Mouse (Mus musculus): ENCODE data around the gene Zmiz1. TPM values are rescaled to one million over a fixed set of nuclear protein-coding genes. Genes with fewer than 3 reads are reported as not detected.

Gene Zmiz1
- polyA plus RNA-seq, 1 experiment from 2014 or later: 91.0 TPM

GRCm38 (mm10) chr14:25639979-25640378 is 181.0 kb downstream of the Zmiz1 start:
- H3K4me2 ChIP-seq (ENCODE audit: low read length): no peak overlapping the region
- no peak for ATAC-seq (ENCODE audit: low FRiP score, low TSS enrichment)
- H3K27me3 ChIP-seq (ENCODE audit: control insufficient read depth, insufficient read depth, low read length): no peaks in the 10 kb centered on the region
- no peaks in the 10 kb centered on the region for H3K9me3 ChIP-seq (ENCODE audit: control insufficient read depth, low read length)
- H3K36me3 ChIP-seq (ENCODE audit: control insufficient read depth, insufficient read depth, low read length): peaks cover 87% of the 10 kb centered on the region
- peaks cover 24% of the 10 kb centered on the region for H3K4me1 ChIP-seq (ENCODE audit: control insufficient read depth, insufficient read depth, low read length)
- H3K27ac ChIP-seq (replicated peaks; ENCODE audit: low read depth, low read length): peak overlapping the region; percentile 55; the same call in 1 of the 2 replicates
- WGBS: 82% methylated on average over 3 of the region's 3 CpGs
- DNase-seq: no peak
- no peak overlapping the region for H3K4me3 ChIP-seq (replicated peaks; ENCODE audit: low read depth, low read length)
- no peak overlapping the region for H3K9ac ChIP-seq (replicated peaks; ENCODE audit: low read length)

- H3K9me3 ChIP-seq (ENCODE audit: control insufficient read depth, low read length): no peaks in the 10 kb centered on the region
- no peak overlapping the region for H3K4me3 ChIP-seq (replicated peaks; ENCODE audit: low read depth, low read length)
- H3K4me2 ChIP-seq (ENCODE audit: low read length): no peak overlapping the region
- no peaks in the 10 kb centered on the region for H3K27me3 ChIP-seq (ENCODE audit: control insufficient read depth, insufficient read depth, low read length)
- no peak for DNase-seq
- ATAC-seq (ENCODE audit: low FRiP score, low TSS enrichment): no peak; the same call in 1 of the 2 replicates
- 64% methylated on average over 6 of the region's 6 CpGs for WGBS
- peak overlapping the region; percentile 55 for H3K27ac ChIP-seq (replicated peaks; ENCODE audit: low read depth, low read length)
- H3K4me1 ChIP-seq (ENCODE audit: control insufficient read depth, insufficient read depth, low read length): peaks cover 20% of the 10 kb centered on the region
- no peak overlapping the region for H3K9ac ChIP-seq (replicated peaks; ENCODE audit: low read length)
- H3K36me3 ChIP-seq (ENCODE audit: control insufficient read depth, insufficient read depth, low read length): peaks cover 93% of the 10 kb centered on the region
Measured at GRCm38 (mm10) chr14:25640421-25641056, 181.6 kb downstream of the Zmiz1 start.

- no peak for ATAC-seq (ENCODE audit: low FRiP score, low TSS enrichment)
- no peak overlapping the region for H3K27ac ChIP-seq (replicated peaks; ENCODE audit: low read depth, low read length)
- H3K4me2 ChIP-seq (ENCODE audit: low read length): no peak overlapping the region
- no peak overlapping the region for H3K4me3 ChIP-seq (replicated peaks; ENCODE audit: low read depth, low read length)
- 92% methylated on average over 6 of the region's 6 CpGs for WGBS
- H3K9ac ChIP-seq (replicated peaks; ENCODE audit: low read length): no peak overlapping the region
- H3K27me3 ChIP-seq (ENCODE audit: control insufficient read depth, insufficient read depth, low read length): no peaks in the 10 kb centered on the region
- DNase-seq: no peak
- no peaks in the 10 kb centered on the region for H3K9me3 ChIP-seq (ENCODE audit: control insufficient read depth, low read length)
- peaks cover 93% of the 10 kb centered on the region for H3K36me3 ChIP-seq (ENCODE audit: control insufficient read depth, insufficient read depth, low read length)
- H3K4me1 ChIP-seq (ENCODE audit: control insufficient read depth, insufficient read depth, low read length): peaks cover 15% of the 10 kb centered on the region
Measured at GRCm38 (mm10) chr14:25641067-25641466, 182.1 kb downstream of the Zmiz1 start.

GRCm38 (mm10) chr14:25645717-25646116 is 186.7 kb downstream of the Zmiz1 start:
- peaks cover under 1% of the 10 kb centered on the region; the same call in 1 of the 2 replicates for H3K4me1 ChIP-seq (ENCODE audit: control insufficient read depth, insufficient read depth, low read length)
- peaks cover 94% of the 10 kb centered on the region for H3K36me3 ChIP-seq (ENCODE audit: control insufficient read depth, insufficient read depth, low read length)
- H3K27me3 ChIP-seq (ENCODE audit: control insufficient read depth, insufficient read depth, low read length): no peaks in the 10 kb centered on the region
- WGBS: 93% methylated on average over 9 of the region's 9 CpGs
- DNase-seq: no peak
- ATAC-seq (ENCODE audit: low FRiP score, low TSS enrichment): no peak
- no peak overlapping the region for H3K4me2 ChIP-seq (ENCODE audit: low read length)
- H3K4me3 ChIP-seq (replicated peaks; ENCODE audit: low read depth, low read length): no peak overlapping the region
- H3K9ac ChIP-seq (replicated peaks; ENCODE audit: low read length): no peak overlapping the region
- H3K27ac ChIP-seq (replicated peaks; ENCODE audit: low read depth, low read length): no peak overlapping the region
- H3K9me3 ChIP-seq (ENCODE audit: control insufficient read depth, low read length): no peaks in the 10 kb centered on the region

GRCm38 (mm10) chr14:25646161-25646621 is 187.2 kb downstream of the Zmiz1 start:
- DNase-seq: peak; percentile 84
- no peak overlapping the region for H3K9ac ChIP-seq (replicated peaks; ENCODE audit: low read length)
- H3K9me3 ChIP-seq (ENCODE audit: control insufficient read depth, low read length): no peaks in the 10 kb centered on the region
- peaks cover 95% of the 10 kb centered on the region for H3K36me3 ChIP-seq (ENCODE audit: control insufficient read depth, insufficient read depth, low read length)
- no peak overlapping the region for H3K4me2 ChIP-seq (ENCODE audit: low read length)
- no peaks in the 10 kb centered on the region for H3K27me3 ChIP-seq (ENCODE audit: control insufficient read depth, insufficient read depth, low read length)
- H3K27ac ChIP-seq (replicated peaks; ENCODE audit: low read depth, low read length): 0 out of 2 replicates have a peak overlapping the region, but pooled peaks have one; percentile 13
- WGBS: 74% methylated on average over 2 of the region's 2 CpGs
- no peaks in the 10 kb centered on the region for H3K4me1 ChIP-seq (ENCODE audit: control insufficient read depth, insufficient read depth, low read length)
- ATAC-seq (ENCODE audit: low FRiP score, low TSS enrichment): no peak
- H3K4me3 ChIP-seq (replicated peaks; ENCODE audit: low read depth, low read length): no peak overlapping the region

GRCm38 (mm10) chr14:25651131-25651530 is 192.1 kb downstream of the Zmiz1 start:
- Histone ChIP-seq H3K4me3 (replicated peaks; ENCODE audit: low read depth, low read length) (no peak overlapping the region), H3K4me1 (ENCODE audit: control insufficient read depth, insufficient read depth, low read length) (no peaks in the 10 kb centered on the region), H3K9ac (replicated peaks; ENCODE audit: low read length) (no peak overlapping the region), H3K9me3 (ENCODE audit: control insufficient read depth, low read length) (no peaks in the 10 kb centered on the region), H3K4me2 (ENCODE audit: low read length) (no peak overlapping the region), H3K27ac (replicated peaks; ENCODE audit: low read depth, low read length) (no peak overlapping the region), H3K36me3 (ENCODE audit: control insufficient read depth, insufficient read depth, low read length) (peaks cover 100% of the 10 kb centered on the region), H3K27me3 (ENCODE audit: control insufficient read depth, insufficient read depth, low read length) (no peaks in the 10 kb centered on the region)
- 98% methylated on average over 4 of the region's 4 CpGs for WGBS
- no peak for ATAC-seq (ENCODE audit: low FRiP score, low TSS enrichment)
- no peak for DNase-seq

GRCm38 (mm10) chr14:25651905-25652304 is 192.9 kb downstream of the Zmiz1 start:
- DNase-seq: no peak
- H3K27ac ChIP-seq (replicated peaks; ENCODE audit: low read depth, low read length): no peak overlapping the region
- WGBS: 92% methylated on average over 9 of the region's 9 CpGs

GRCm38 (mm10) chr14:25654401-25655197 is 195.6 kb downstream of the Zmiz1 start:
- no peak overlapping the region for H3K4me2 ChIP-seq (ENCODE audit: low read length)
- ATAC-seq (ENCODE audit: low FRiP score, low TSS enrichment) (no peak), DNase-seq (no peak)
- H3K9me3 ChIP-seq (ENCODE audit: control insufficient read depth, low read length): no peaks in the 10 kb centered on the region
- H3K27ac ChIP-seq (replicated peaks; ENCODE audit: low read depth, low read length): no peak overlapping the region
- no peaks in the 10 kb centered on the region for H3K27me3 ChIP-seq (ENCODE audit: control insufficient read depth, insufficient read depth, low read length)
- no peak overlapping the region for H3K4me3 ChIP-seq (replicated peaks; ENCODE audit: low read depth, low read length)
- H3K9ac ChIP-seq (replicated peaks; ENCODE audit: low read length): no peak overlapping the region
- 92% methylated on average over 14 of the region's 14 CpGs for WGBS
- no peaks in the 10 kb centered on the region for H3K4me1 ChIP-seq (ENCODE audit: control insufficient read depth, insufficient read depth, low read length)
- H3K36me3 ChIP-seq (ENCODE audit: control insufficient read depth, insufficient read depth, low read length): peaks cover 100% of the 10 kb centered on the region

More at GRCm38 (mm10) chr14:25651905-25652304, 192.9 kb downstream of the Zmiz1 start:
- no peaks in the 10 kb centered on the region for H3K27me3 ChIP-seq (ENCODE audit: control insufficient read depth, insufficient read depth, low read length)
- no peaks in the 10 kb centered on the region for H3K9me3 ChIP-seq (ENCODE audit: control insufficient read depth, low read length)
- no peak overlapping the region for H3K9ac ChIP-seq (replicated peaks; ENCODE audit: low read length)
- no peak overlapping the region for H3K4me3 ChIP-seq (replicated peaks; ENCODE audit: low read depth, low read length)
- no peak overlapping the region for H3K4me2 ChIP-seq (ENCODE audit: low read length)
- H3K4me1 ChIP-seq (ENCODE audit: control insufficient read depth, insufficient read depth, low read length): no peaks in the 10 kb centered on the region
- peaks cover 100% of the 10 kb centered on the region for H3K36me3 ChIP-seq (ENCODE audit: control insufficient read depth, insufficient read depth, low read length)
- ATAC-seq (ENCODE audit: low FRiP score, low TSS enrichment): no peak

Data from midbrain, embryonic 14.5 days (tissue).